Mouse (Mus musculus) spleen, embryonic (tissue): Measurements from ENCODE around the gene Tor1a.

ENCODE experiments used
- CTCF ChIA-PET: fragments of 350-600 bp; sonication (Branson Sonifier 250); formaldehyde crosslinking; loops from one replicate; lab custom pipeline; 2022; lab: Charles Lee

Tor1a gene

DNA sequence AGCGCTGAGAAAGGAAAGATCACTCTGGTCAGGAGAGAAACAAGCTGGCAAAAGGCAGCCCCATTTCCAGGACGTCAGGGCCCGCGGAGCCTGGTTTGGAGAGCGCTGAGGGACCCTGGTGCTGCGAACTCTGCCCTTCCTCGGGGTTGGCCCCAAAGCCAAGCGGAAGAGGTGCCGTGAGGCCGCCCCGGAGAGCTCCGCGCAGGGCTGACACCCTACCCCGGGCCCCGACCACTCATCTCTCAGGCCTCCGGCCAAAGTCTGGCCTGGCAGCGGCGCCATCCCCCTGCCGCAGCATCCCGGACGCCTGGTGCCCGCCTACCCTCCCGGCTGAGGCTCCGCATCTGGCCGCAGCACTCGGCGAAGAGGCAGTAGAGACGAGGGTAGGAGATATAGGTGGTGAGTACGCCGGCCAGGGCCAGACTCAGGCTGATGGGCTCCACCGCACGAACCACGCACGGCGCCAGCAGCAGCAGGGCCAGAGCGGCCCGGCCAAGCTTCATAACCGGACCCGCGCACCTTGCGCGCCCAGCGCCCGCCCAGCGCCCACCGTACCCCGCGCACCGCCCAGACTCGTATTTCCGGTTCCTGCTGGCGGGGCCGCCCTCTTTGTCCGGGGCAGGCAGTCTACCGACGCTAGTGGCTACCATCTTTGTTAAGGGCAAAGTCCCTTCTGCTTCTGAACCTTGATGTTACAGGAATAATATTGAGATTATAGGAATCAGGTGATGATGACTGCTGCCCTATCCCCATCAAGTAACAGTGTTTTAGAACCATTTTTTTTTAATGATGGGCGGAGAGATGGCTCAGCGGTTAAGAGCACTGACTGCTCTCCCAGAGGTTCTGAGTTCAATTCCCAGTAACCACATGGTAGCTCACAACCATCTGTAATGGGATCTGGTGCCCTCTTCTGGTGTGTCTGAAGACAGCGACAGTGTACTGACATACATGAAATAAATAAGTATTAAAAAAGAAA lies at the start of gene Tor1a:
Tor1a (minus strand) TSS at position 582 of the 976 bp plus-strand sequence.
- CTCF ChIA-PET = interaction anchor here (0.7 kb wide), 1 partner anchor 363 kb away, joined by 4 read pairs; no protein-coding TSS in a partner anchor

DNA sequence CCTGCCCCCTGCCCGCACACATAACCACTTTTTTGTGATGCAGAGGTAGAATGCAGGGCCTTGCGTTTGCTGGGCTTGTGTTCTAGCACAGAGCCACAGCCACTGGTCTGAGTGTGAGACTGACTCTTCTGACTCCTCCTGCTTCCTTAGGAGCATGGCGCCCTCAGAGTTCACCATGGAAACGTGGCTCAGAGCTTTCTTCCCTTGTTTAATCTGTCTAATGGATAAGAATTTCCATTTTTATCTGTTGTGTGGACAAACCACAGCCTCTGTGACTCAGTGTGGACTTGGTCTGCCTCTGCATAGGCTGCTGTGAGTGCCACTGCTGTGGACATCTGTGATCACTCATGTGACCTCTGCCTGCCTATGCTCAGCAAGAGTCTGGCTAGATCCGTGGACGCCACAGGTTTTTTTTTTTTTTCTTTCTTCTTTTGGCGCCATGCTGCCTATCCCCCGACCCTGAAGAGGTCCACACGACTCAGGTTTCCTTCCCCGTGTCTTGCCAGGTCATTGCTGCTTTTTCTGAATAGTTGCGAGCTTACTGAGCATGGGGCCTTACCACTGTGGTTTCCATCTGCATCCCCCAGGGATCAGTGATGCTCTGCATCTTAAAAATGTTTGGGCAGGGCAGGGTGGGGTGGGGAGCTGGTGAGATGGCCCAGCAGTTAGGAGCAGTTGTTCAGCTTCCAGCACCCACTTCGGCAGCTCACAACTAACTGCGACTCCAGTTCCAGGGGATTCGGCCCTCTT lies 45.8 kb upstream of the Tor1a start:
- CTCF ChIA-PET = no interaction called here

DNA sequence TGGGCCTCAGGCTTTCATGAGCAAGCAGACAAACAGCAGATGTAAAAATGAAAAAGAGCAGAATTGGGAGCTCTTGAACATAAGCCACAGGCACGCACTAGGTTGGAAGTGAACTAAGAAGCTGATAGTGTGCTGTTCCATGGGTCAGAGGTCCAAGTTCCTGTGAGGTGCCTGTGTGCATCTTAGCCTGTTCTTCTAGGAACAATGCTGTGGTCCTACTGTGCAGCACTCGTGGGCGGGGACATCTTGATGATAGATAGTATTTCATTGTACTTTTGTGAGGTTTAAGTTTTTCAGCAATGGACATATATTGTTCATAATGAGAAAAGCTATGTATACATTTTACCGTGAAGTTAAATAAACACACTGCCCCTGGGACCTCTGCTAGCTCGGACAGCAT lies 39.5 kb upstream of the Tor1a start:
- CTCF ChIA-PET = no interaction called here

DNA sequence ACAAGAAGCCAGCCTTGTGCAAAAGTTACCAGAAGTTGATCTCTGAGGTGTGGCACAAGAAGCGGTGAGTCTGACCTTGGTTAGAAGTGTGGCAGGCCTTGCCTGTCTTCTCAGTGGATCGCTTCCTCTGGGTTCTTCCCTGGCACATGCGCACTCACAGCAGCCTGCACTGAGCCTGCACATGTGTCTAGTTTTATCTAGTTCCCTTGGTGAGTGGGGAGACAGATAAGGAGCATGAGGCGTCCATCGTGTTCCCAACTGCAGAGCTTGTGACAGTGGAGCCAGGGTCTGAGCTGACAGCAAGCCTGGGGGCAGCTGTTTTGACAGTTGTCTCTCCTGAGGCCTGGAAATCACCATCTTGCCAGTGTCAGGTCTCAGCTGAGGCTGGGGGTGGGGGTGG lies 38.7 kb upstream of the Tor1a start:
- CTCF ChIA-PET = no interaction called here

DNA sequence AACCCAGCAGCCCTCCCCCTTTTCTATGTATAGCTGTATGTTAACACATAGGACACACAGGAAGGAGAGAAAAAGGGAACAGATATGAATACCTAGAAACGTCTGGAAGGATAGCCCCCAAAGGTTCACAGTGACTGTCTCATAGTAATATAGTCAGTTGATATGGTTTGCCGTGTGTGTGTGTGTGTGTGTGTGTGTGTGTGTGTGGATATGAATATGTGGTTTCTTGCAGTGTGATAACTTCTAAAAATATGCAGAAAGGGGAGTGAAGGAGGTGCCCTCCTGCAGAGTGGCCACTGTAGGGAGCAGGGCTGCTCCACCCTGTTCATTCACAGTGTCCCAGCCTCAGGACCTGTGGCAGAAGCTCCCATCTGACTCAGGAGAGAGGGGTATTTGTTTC lies 37.7 kb upstream of the Tor1a start:
- CTCF ChIA-PET = no interaction called here

DNA sequence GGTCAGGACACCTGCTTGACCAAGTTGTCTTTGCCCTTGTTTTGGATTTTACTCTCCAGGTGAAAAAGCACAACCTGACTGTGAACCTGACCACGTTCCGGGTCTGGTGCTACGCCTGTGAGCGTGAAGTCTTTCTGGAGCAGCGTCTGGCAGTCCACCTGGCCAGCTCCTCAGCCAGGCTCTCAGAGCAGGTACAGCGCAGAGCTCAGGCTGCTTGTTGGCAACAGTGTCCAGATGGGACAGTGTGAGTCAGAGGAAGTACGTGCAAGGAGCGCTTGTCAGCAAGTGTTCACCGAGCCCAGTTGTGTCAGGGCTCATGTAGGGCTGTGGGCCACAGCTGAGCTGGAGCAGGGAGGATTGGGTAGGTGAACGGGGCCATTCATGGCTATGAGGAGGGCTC lies 35.1 kb upstream of the Tor1a start:
- CTCF ChIA-PET = no interaction called here

DNA sequence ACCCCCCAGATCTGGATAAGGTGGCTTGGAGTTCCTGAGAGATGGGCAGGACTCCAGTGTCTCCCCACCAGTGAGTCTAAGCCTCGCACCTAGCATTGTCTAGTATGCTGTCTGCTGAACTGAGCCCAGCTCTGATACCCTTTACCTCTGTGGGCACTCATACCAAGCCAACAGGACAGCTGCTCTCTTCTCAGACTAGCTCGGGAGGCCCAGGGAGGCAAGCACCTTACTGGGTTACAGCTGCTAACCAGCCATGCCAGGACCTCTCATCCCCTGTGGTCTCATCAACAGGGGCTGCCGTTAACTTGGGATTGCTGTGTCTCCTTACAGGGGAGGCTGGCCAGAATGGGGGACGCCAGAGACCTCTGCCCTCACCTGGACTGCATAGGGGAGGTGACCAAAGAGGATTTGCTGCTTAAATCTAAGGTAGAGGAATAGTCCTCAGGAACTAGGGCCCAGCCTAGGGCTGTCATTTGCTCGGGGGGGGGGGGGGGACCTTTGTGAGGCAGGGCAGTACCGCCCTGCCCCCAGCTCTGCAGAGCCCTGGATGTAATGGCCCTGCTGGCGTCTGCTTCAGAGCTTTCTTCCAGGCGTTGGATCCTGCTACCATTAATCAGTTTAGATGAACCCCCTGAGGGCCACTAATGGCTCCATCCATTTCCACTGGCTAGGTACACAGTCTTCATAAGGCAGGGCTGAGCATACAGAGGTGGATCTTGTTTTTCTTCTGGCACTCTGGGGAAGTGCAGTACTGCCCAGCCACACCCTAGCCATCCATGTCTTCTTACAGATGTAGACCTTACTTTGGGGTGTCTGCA lies 30.9 kb upstream of the Tor1a start:
- CTCF ChIA-PET = interaction anchor here (0.5 kb wide), 1 partner anchor 152 kb away, joined by 3 read pairs; no protein-coding TSS in a partner anchor

DNA sequence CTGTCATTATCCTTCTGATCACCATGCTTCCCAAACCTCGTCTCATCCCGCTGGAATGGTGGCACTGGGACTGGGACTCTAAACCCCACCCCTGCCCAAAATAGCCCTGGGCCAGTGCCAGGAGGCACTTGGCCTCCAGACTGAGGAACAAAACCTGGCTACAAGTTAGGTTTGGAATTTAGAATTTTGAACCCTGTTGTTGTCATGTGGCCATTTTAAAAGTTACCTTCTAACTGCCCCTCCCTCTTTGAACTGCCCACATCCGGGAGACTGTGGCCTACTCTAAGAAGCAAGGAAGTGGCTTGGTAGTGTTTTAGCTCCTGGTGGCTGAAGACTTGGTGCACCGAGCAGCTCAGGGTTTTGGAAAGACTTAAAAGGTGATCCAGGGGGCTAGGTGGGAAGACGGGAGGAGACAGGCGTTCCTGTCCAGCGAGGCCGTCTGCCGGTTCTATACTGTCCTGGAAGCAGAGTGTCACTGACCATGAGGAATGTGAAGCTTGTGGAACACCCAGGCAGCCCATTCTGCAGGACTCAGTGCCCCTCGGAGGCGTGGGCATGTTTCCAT lies 27.8 kb upstream of the Tor1a start:
- CTCF ChIA-PET = no interaction called here

DNA sequence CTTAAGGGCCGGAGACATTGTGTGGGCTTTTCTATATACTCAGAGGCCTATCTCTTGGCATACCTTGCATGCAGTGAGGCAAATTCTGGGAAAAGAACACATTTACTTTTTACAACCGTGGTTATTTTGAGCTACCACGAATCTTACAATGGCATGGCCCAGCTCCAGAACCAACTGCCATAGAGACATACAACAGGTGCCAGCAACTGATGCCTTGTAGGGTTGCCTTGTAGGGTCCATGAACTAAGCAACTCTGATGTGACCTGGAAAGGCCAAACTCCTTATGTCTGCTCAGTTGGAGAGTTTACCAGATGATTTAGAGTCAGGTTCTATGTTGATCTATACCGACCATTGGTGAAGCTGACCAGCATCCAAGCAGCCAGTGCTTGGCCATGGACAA lies 27.1 kb upstream of the Tor1a start:
- CTCF ChIA-PET = interaction anchor here (0.5 kb wide), 2 partner anchors 245 to 309 kb away, joined by 3 to 6 read pairs; no protein-coding TSS in a partner anchor

DNA sequence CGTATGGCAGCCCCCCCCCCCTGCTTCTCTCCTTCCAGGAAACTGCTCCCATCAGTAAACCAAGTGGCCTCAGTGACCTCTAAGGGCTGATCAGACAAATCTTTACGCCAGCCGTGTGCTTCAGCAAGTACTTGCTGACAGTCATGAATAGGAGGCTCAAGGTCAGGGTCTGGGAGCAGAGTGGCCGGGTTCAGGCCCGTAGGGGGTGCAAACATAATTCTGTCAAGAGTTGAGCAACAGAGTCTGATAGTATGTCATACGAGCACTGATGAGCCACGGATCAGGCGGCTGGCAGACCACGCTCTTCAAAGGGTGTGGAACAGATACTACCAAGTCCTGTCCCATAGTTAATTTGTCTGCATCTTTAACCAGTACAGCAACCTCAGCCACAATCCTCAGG lies 22.5 kb upstream of the Tor1a start:
- CTCF ChIA-PET = no interaction called here

DNA sequence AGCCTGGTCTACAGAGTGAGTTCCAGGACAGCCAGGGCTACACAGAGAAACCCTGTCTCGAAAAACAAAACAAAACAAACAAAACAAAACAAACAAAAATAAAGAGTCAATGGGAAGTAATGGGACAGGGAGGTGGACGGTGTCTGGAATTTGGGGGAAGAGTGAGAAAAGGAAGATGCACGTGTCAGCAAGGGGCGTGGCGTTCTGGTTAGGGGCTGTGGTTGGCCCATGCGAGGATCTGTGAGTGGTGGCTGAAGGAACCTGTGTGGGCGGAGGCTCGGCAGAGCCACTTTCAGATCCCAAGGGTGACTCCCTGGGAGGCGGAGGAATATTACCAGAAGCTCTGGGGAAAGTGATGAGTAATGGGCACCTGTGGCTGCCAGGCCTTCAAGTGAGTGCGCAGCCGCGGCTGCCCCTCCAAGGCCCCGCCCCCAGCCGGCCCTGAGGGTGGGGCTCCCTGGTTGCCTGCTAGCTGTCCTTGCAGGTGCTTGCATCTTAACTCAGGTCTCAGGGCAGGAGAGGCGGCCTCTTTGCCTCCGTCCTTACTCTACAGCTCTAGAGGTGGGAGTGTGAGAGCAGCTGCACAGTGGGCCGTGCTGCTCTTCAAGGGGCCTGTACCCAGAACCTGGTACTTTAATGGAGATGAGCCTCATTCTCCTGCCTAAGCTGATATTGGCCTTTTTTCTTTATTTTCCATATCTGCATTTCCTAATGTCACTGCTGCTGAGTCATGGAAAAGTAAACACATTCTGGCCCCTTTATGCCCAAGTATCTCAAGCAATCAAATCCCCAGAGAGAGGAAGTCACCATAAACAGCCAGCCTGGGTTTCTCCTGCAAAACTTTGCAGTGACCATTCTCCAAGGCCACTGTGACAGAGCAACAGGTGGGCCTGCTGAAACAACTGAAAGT lies 17.6 kb upstream of the Tor1a start:
- CTCF ChIA-PET = no interaction called here

DNA sequence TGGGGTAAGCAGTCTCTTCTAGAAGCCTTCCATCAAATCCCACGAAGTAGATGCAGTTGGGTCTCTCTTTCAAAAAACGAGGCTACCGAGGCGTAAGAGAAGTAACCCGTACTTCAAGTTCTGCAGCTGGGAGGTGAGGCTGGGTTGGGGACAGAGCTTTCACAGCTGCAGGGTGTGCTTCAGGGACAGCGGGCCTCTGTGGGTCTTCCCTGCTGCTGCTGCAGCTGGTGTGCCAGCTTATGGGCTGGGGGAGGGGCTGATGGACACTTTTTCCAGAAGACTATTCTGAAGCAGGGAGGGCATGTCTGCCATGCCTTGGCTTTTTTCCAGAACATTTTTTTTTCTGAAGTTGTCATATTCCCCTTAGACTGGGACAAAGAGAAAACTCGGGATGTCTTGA lies 15.3 kb upstream of the Tor1a start:
- CTCF ChIA-PET = interaction anchor here (0.6 kb wide), 1 partner anchor 1233 kb away, joined by 7 read pairs; no protein-coding TSS in a partner anchor

DNA sequence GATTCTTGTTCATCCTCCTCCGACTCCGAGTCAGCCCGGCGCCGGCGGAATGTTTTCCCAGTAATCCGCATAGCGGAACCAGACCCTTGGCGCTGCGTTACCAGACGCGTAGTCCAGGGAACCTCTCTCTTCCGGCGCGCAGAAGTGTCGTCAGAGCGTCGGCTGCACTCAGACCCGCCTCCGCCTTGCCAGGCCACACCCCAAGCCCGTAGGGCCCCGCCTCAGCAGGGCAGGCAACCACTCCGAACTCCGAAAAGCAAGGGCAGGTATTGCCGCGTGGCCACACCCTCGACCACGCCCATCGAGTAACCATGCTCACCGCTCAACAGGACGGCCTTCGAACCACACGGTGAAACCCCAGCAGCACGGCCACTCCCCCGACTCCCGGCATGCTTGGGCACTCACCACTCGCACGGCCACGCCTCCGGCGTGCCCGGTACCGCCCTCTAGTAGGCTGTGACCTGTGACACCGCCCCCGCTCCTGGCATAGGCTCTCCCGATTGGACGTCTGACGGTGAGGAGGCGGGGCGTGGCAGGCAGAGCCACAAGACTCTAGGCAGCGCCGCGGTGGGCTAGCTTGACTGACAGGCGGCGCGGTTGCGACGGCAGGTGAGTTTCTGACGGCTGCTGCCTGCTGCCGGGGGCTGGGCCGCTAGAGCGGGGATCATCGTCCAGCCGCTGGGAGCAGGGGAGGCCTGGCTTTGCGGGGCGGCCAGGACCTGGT lies 14.2 kb upstream of the Tor1a start, which contains the start of the genes BC005624 and Usp20:
BC005624 (minus strand) TSS at position 412 of the 724 bp plus-strand sequence.
Usp20 (plus strand) TSS at position 490 of the 724 bp plus-strand sequence.
- CTCF ChIA-PET = interaction anchor here (0.6 kb wide), 1 partner anchor 168 kb away, joined by 4 read pairs; no protein-coding TSS in a partner anchor

DNA sequence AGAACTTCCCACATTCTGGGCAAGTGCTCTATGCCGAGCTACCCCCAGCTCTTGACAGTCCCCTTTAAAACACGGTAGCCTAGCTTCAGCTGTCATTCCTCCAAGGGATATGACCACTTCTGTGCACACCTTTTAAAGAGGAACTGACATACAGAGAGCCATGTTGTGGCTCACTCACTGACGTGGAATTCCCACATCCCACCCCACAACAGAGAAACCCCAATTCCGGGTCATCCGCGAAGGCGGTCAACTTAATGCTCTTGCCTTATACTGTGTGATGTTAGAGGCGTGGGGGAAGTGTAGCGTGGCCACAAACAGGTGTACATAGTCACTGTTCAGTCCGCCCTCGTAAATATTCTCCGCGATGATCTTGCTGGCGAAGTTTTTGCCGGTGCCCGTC lies 907 bp downstream of the Tor1a start:
- CTCF ChIA-PET = interaction anchor here (0.7 kb wide), 1 partner anchor 362 kb away, joined by 4 read pairs; no protein-coding TSS in a partner anchor

DNA sequence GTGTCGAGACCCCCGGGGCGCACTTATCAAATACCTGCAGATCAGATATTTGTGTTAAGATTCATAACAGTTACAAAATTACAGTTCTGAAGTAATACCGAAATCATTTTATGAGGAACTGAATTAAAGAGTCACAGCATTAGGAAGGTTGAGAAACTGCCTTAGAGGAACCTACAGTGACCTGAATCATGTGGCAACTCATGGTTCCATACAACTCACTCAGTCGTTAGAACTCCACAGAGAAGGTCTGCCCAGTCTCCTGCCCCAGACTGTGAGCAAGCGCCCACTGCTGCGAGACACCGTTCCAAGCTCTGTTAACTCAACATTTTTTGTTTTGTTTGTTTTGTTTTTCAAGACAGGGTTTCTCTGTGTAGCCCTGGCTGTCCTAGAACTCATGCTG lies 2.1 kb downstream of the Tor1a start:
- CTCF ChIA-PET = interaction anchor here (0.6 kb wide), 1 partner anchor 259 kb away, joined by 3 read pairs; no protein-coding TSS in a partner anchor

DNA sequence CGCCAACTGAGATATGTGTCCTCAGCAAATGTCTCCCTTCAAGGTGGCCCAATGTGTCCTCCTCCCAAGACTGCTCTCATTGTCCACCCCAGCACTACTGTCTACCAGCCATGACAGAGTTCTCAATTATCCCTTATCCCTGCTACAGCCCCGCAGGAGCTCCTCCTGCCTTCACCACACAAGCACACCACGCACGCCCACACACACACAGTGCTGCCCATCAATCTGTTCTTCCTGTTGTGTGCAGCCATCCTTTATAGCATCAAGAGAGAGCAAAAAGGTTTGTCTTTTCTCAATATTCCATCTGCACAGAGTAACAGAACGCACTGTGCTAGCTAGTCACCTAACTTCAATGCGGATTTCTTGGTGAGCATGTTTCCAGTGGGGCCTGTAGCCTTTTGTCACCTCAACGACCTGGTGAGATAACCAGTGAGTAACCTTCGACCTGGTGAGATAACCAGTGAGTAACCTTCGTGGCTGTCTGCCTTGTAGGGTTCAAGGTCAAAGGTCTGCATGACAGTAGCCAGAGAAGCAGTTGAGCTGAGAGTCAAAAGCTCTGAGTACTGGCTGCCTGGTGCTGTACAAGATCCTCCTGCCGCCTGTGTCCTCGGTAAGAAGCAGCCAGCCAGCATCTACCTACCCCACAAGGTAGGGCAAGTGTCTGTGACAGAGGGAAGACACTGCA lies 5.0 kb downstream of the Tor1a start:
- CTCF ChIA-PET = interaction anchor here (0.6 kb wide), 1 partner anchor 408 kb away, joined by 4 read pairs; no protein-coding TSS in a partner anchor

DNA sequence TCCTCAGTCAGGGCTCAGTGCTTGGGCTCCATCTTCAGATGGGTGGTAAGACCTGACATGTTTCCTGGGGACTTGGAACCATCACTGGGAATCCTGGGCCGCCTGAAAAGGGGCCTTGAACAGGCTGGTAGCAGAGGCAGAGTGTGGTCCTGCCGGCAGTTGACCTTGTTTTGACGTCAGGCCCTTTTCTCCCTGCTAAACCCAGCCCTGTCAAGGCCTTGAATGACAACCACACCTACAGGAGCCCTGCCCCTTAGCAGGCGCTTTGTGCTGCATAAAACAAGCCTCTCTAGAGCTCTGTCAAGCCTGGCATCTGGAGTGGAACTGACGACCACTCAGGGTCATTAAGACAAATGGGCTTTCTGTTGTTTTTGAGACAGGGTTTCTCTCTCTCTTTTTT lies 7.9 kb downstream of the Tor1a start:
- CTCF ChIA-PET = no interaction called here

DNA sequence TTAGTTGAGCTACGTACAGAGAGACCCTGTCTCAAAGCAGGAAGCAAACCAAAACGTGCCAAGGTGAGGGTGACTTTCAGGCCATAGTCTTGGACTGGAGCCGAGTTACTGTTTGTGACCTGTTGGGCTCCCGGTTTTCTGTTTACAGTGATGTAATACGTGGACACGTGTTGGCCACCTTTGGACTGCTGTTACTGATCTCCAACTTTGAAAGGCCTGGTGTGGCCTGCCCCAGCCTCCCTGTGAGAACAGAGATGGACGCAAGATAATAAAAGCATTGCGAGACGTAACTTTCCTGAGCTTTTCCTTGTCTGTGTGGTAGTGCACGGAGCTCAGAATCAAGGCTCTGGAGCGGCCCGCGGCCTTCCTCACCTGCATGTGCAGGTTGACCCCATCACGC lies 9.0 kb downstream of the Tor1a start:
- CTCF ChIA-PET = no interaction called here
